Mouse (Mus musculus) hindlimb bud, embryonic 11.5 days (tissue): ENCODE results near the gene Rplp0.
"Not testable (repeated sequence)": the region's sequence is repeated elsewhere in the genome, so short reads cannot be mapped to it uniquely, and the experiment has no call there.

Experiments used
- DNase-seq: peaks from one replicate; pipeline ENCODE4 v3.0.0-alpha.2; 2012; ENCODE audit warnings: low read depth, low spot score; ENCODE audit errors: extremely low spot score

Gene Rplp0

GRCm38 (mm10) chr5:115559237-115560101 is at the start of gene Rplp0:
TSS of gene Rplp0 (plus strand) at chr5:115559467.
- DNase-seq: peak; percentile 90

- DNase-seq: no peak
Measured at GRCm38 (mm10) chr5:115509790-115510689, 49.2 kb upstream of the Rplp0 start.

DNA sequence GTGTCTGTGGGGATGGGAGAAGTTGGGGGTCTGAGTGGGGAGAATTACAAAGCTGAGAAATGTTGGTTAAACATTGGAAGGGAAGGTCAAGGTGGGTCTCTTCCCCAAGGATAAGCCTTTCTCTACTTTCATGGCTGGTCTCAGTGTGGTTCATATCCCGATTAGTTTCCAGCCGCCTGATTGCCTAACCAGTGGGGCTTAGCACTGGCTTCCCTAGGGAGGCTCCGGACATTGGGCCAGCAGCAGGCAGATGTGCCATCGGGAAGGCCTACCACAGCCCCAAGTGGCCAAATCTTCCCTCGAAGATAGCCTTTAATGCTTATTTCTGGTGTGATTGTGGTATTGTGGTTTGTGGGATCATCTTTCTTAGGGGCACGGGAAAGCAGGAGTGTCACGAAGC is 46.9 kb upstream of the Rplp0 start:
- no peak for DNase-seq

DNA sequence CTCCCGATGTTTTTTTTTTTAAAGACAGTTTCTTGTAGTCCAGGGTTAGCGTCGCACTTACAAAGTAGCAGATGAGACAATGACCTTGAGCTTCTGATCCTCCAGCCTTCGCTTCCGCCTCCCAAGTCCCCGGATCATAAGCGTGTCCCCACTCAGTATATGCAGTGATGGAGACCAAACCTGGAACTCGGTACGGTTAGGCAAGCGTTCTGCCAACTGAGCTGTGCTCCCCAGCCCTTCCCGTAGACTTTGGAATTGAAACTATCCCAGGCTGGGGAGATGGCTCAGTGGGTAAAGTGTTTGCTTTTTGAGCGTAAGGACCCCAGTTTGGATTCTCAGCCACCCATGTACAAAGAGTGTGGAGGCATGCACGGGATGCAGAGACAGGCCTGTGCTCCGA is 46.0 kb upstream of the Rplp0 start:
- DNase-seq: no peak

- no peak for DNase-seq
Measured at GRCm38 (mm10) chr5:115513721-115514120, 45.5 kb upstream of the Rplp0 start.

DNA sequence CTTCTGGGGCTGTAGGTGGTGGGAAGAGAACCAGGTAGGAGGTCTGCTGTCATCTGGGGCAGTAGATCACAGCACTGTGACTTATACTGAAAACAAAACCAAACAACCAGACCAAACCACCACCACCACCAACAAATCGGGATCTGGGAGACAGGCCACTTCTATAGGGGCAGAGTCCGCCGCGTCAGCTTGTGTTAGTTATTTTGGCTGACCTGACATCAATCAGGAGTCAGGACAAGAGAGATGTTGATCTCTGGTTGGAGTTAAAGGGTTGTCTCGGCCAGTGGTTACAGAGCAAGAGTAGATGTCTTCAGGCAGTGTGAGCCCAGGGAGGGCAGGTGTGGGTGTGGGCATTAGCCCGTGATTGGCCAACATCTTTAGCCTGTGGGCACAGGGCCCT is 44.9 kb upstream of the Rplp0 start:
- DNase-seq: no peak

- DNase-seq: no peak
Measured at GRCm38 (mm10) chr5:115514896-115515587, 44.2 kb upstream of the Rplp0 start.

DNA sequence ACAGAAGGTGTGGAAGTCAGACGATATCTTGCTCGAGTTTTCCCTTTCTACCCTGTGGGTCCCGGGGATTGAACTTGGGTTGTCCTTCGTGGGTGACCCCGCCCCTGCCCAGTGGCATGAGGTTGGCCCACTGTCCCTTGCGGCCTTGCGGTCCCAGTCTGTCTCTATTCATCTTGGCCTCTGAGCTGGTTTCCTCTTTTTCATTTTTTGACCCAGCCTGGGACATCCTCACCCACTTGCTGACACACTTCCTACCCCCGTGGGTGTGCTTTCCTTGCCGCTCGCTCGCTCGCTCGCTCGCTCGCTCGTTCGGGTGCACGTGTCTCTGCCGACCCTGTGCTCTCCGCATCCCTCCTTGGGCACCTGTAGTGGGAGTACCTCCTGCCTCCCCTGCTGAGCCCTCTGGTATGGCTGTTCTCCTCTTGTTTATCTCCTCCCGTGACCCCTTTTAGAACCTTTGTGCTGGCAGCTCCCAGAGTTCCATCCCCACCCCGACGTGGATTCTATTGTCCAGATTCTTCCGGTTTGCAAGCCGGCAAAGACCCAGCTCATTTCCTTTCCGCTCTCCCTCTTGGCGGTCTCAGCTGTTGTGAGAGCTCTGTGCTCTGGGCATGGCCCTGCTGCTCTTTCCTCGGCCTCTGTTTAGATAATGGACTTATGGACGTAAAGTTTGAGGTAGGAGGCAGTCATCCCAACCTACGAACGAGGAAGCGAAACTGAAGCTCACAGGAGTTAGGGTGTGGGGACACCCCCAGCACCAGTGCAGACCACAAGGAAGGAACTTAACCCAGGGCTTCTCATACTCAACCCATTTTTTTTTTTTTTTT is 43.0 kb upstream of the Rplp0 start:
- DNase-seq: no peak

DNA sequence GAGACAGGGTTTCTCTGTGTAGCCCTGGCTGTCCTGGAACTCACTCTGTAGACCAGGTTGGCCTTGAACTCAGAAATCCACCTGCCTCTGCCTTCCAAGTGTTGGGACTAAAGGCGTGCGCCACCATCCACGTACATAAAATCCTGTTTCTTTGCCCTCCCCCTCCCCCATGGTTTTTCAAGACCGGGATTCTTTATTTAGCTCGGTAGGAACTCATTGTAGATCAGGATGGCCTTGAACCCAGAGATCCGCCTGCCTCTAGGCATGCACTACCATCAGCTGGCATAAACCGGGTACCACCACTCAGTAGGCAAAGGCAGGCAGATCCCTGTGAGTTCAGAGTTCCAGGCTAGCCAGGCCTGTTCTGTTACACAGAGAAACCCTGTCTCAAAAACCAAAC is 42.4 kb upstream of the Rplp0 start:
- DNase-seq: no peak

- no peak for DNase-seq
Measured at GRCm38 (mm10) chr5:115517501-115517900, 41.8 kb upstream of the Rplp0 start.

DNA sequence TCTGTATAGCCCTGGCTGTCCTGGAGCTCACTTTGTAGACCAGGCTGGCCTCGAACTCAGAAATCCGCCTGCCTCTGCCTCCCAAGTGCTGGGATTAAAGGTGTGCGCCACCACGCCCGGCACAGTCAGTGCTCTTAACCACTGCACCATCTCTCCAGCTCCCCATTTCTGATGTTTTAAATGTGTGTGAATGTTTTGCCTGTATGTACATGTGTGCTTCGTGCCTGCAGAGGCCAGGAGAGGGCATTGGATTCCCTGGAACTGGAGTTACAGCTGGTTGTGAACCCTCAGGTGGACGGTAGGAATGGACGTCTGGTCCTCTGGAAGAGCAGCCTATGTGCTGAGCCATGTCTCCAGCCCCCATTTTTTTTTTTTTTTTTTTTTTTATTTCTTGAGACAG is 41.1 kb upstream of the Rplp0 start:
- not testable (repeated sequence) for DNase-seq

DNA sequence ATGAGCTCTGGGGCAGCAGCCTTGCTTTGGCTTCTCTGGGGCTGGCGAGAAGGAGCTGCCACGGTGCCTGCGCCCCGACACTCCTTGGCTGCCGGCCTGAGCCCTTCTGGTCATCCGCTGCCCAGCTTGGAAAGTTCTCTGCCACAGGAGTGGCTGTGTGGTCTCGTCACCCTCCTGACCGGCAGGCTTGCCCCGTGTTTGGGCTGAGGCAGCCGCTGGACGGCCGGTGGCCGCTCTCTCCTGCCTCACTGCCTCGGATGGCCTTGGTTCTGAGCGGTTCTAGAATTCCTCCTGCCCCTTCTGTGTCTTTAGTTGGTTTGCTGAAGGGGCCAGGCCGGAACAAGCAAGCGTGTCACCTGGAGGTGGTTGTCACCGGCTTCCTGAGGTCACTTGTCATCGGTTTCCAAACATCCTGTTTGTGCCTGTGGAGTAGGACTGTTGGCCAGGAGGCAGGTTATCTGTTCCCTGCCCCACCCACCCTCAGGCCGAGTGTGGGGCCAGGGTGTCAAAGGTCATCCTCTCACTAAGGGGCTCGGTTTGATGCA is 38.9 kb upstream of the Rplp0 start:
- no peak for DNase-seq

DNA sequence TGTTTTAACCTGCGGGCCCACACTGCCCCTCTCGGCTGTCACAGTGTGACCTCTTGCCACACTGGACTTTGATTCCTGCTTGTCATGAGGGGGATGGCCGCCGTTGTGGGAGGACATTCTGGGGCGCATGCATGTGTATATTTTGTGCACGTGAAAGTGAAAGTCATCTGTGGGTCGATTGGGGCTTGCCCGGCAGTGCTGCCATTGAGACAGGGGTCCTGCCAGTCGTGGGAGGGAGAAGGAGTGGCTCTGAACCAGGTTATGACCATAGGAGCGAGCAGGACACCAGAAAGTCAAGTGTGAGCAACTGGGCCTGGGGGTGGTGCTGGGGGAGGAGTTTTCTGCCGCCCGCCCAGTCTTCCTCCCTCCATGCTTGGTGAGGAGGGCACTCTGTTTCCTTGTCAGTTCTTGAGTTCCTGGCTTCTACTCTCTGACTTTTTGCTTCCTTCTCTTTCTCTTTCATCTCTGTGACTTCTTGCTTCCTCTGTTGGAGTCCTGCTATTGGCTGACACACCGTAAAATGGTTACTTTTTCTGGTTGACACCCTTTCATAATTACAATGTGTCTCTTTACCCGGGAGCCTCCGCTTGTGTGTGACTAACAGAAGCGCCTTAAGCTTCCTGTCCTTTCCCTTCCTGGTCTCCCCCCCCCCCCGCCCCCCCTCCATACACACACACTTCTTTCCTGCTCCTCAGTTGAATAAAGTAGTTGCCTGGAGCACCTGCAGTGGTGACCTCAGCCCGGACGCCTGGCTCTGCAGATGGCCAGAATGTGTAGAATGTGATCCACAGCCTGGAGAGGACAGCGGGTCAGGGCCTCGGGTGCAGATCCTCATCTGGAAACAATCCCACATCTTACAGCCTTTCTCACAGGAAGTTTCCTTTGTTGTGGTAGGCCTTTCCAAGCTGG is 37.5 kb upstream of the Rplp0 start:
- DNase-seq: no peak

- DNase-seq: no peak
Measured at GRCm38 (mm10) chr5:115522531-115522930, 36.7 kb upstream of the Rplp0 start.

DNA sequence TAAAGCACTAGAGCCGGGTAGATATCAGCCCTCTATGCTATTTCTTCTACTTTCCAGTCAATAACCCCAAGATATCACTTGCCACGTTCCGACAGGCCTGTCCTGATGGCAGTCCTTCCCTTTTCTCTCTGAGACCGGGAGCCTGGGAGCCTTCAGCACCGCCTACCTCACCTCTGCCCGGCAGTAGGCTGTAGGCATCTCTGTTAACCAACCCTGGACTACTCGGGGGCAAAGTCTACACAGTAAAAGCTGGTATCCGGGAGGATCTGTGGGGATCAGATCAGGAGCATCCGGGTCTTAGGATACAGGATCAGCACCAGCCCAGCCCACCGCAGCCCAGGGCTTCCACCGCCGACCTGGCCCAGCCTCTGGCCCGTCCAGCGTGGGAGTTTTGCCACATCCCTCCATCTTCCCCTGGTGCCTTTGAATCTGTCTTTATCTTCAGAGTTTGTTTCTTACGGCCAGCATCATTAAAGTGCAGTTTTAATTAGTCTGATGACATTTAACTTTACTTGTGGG is 36.2 kb upstream of the Rplp0 start:
- no peak for DNase-seq

DNA sequence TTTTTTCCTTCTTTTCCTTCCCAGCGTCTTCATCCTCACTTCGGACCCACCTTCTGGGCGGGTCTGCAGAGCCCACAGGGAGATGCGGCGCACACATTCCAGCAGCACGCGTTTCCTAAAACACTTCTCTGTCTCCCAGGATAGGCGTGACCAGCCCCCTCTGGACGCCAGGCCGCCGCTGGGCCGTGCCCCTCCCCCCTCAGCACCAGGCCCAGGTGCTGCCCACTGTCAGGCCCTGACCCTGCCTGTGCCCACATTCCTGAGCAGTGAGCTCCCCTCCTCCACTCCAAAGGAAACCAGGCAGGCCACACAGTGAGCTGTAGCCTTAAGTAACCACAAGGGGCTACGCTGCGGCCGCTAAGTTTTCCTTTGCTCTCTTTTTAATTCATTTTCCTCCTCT is 35.3 kb upstream of the Rplp0 start:
- no peak for DNase-seq

GRCm38 (mm10) chr5:115524471-115524870 is 34.8 kb upstream of the Rplp0 start:
- DNase-seq: no peak

GRCm38 (mm10) chr5:115525416-115525815 is 33.9 kb upstream of the Rplp0 start:
- no peak for DNase-seq

- no peak for DNase-seq
Measured at GRCm38 (mm10) chr5:115525943-115526342, 33.3 kb upstream of the Rplp0 start.
